8 mouse cellular contexts compared by ENCODE assay signal in genomic region chr6:29693953-29694352, GRCm38 (mm10). TPM values are rescaled to one million over a fixed set of nuclear protein-coding genes. Genes with fewer than 3 reads are reported as not detected.
DNase-seq lines count a peak whose midpoint lies in the region; ATAC-seq and TF ChIP-seq lines count a peak whose summit lies in the region.

Gene Tspan33 (plus strand): TSS chr6:29694222.

- H3K36me3 ChIP-seq in G1E (replicated peaks), result peaks cover 16% of the 10 kb centered on the region
- no peaks in the 10 kb centered on the region for H3K36me3 ChIP-seq in forebrain, embryonic 15.5 days
- H3K36me3 ChIP-seq in neural tube, embryonic 14.5 days (ENCODE audit: control insufficient read depth, insufficient read depth, low read length), result no peaks in the 10 kb centered on the region
- no peaks in the 10 kb centered on the region for H3K36me3 ChIP-seq in testis, adult 2 months (ENCODE audit: control insufficient read depth, insufficient read depth, low read length)

- peaks cover 58% of the 10 kb centered on the region for H3K4me1 ChIP-seq in G1E (ENCODE audit: insufficient read depth, low read depth, low read length)
- peaks cover 13% of the 10 kb centered on the region for H3K4me1 ChIP-seq in forebrain, embryonic 15.5 days
- H3K4me1 ChIP-seq in neural tube, embryonic 14.5 days (ENCODE audit: control insufficient read depth, insufficient read depth, low read length), result 0 out of 2 replicates have a peak, but pooled peaks cover 5% of the 10 kb centered on the region
- H3K4me1 ChIP-seq in testis, adult 2 months (ENCODE audit: control insufficient read depth, insufficient read depth, low read length), result peaks cover 12% of the 10 kb centered on the region

- H3K27me3 ChIP-seq in G1E (ENCODE audit: insufficient read depth, low read length), result peaks cover 23% of the 10 kb centered on the region
- peaks cover 10% of the 10 kb centered on the region; the same call in 1 of the 2 replicates for H3K27me3 ChIP-seq in forebrain, embryonic 15.5 days
- H3K27me3 ChIP-seq in neural tube, embryonic 14.5 days (ENCODE audit: control insufficient read depth, insufficient read depth, low read length), result peaks cover 4% of the 10 kb centered on the region; the same call in 1 of the 2 replicates
- no peaks in the 10 kb centered on the region for H3K27me3 ChIP-seq in testis, adult 2 months (ENCODE audit: control insufficient read depth, insufficient read depth, low read length)

- H3K9ac ChIP-seq in forebrain, embryonic 15.5 days (replicated peaks), result peak within 1 kb of the TSS; percentile 71
- peak within 1 kb of the TSS; percentile 67 for H3K9ac ChIP-seq in neural tube, embryonic 14.5 days (replicated peaks; ENCODE audit: low read depth, low read length)

- no peak for TF ChIP-seq CTCF in G1E (IDR thresholded peaks at IDR 0.05; ENCODE audit: low read depth, low read length)
- TF ChIP-seq CTCF in testis, adult 2 months (IDR thresholded peaks at IDR 0.05; ENCODE audit: control insufficient read depth, insufficient read depth, insufficient replicate concordance, low read depth, low read length), result no peak

- peak; percentile 99 for DNase-seq in G1E (ENCODE audit: low spot score)
- peak; percentile 92 for DNase-seq in cerebellum, adult 11-12 months
- DNase-seq in heart, postnatal 25 days (ENCODE audit: low spot score), result peak; percentile 87
- DNase-seq in layer of hippocampus, adult 18-20 months (ENCODE audit: low spot score in 2 of 2), result peak; percentile 87 to 95
- DNase-seq in lung, adult 18-20 months, result peak; percentile 95

- intact Hi-C loops in heart, postnatal 25 days (cut with DNase I), result loop anchor here (5.0 kb wide), 1 partner anchor 73 kb away; the partner anchor contains the start of gene Ahcyl2

- H3K9me3 ChIP-seq in G1E (replicated peaks), result no peaks in the 10 kb centered on the region
- H3K9me3 ChIP-seq in forebrain, embryonic 15.5 days, result no peaks in the 10 kb centered on the region
- H3K9me3 ChIP-seq in neural tube, embryonic 14.5 days (ENCODE audit: control insufficient read depth, low read length), result no peaks in the 10 kb centered on the region

- H3K4me2 ChIP-seq in forebrain, embryonic 15.5 days (replicated peaks), result peak within 1 kb of the TSS; percentile 96
- H3K4me2 ChIP-seq in neural tube, embryonic 14.5 days (ENCODE audit: low read depth, low read length), result peak within 1 kb of the TSS; percentile 100

- no peak within 1 kb of the TSS for H3K27ac ChIP-seq in forebrain, embryonic 15.5 days (replicated peaks)
- H3K27ac ChIP-seq in neural tube, embryonic 14.5 days (ENCODE audit: low read depth, low read length), result no peak within 1 kb of the TSS
- H3K27ac ChIP-seq in testis, adult 2 months (ENCODE audit: control insufficient read depth, insufficient read depth, low read depth, low read length), result peak within 1 kb of the TSS; percentile 41; the same call in 1 of the 2 replicates

- 0% methylated on average over 40 of the region's 41 CpGs for WGBS in forebrain, embryonic 15.5 days
- WGBS in neural tube, embryonic 14.5 days, result under 1% methylated on average over 16 of the region's 41 CpGs

- peak within 1 kb of the TSS; percentile 96 for H3K4me3 ChIP-seq in G1E (ENCODE audit: low read depth, low read length)
- peak within 1 kb of the TSS; percentile 66 for H3K4me3 ChIP-seq in forebrain, embryonic 15.5 days
- H3K4me3 ChIP-seq in neural tube, embryonic 14.5 days (ENCODE audit: low read depth, low read length), result peak within 1 kb of the TSS; percentile 61
- H3K4me3 ChIP-seq in testis, adult 2 months (ENCODE audit: control insufficient read depth, low read depth, low read length), result peak within 1 kb of the TSS; percentile 90

- peak; percentile 48; the same call in 1 of the 2 replicates for TF ChIP-seq POLR2A in testis, adult 2 months (IDR thresholded peaks at IDR 0.05; ENCODE audit: control insufficient read depth, low read depth, low read length)

- ATAC-seq in G1E (ENCODE audit: extremely low read depth, insufficient number of reproducible peaks, low FRiP score, poor library complexity, severe bottlenecking), result peak; percentile 82
- ATAC-seq in forebrain, embryonic 15.5 days (replicated peaks), result peak; percentile 99
- peak; percentile 99 for ATAC-seq in neural tube, embryonic 14.5 days (ENCODE audit: low read depth)

RNA-seq across cellular contexts. Expression of gene Tspan33, which starts in this region (rescaled TPM):
- 56.6 and 80.8 TPM in 2 replicates for total RNA-seq in G1E (2014; fragmentation: Nextera tagmentation)
- total RNA-seq in G1E (2017), result 33.2 and 38.4 TPM in 2 replicates
- 33.9 and 35.9 TPM in 2 replicates for polyA plus RNA-seq in G1E (2012)
- 5.0 and 7.4 TPM in 2 replicates for polyA plus RNA-seq in forebrain, embryonic 15.5 days (2015; fragmentation: Nextera tagmentation; extraction: Ambion mirVana)
- 1 to 10 TPM; 1.4 to 1.5 TPM for total RNA-seq in heart, postnatal 25 days (2021)
- total RNA-seq in layer of hippocampus, adult 18-20 months (2021), result 10 to 100 TPM; 35.3 to 39.8 TPM
- polyA plus RNA-seq in neural tube, embryonic 14.5 days (2014; fragmentation: Nextera tagmentation; extraction: Ambion mirVana), result 5.6 and 7.2 TPM in 2 replicates
- 9.3 and 10.8 TPM in 2 replicates for polyA plus RNA-seq in testis, adult 2 months (2012; rRNA removed)

Comparison
In these comparisons a context has a peak if more than half of its experiments do, and no peak if none do; other contexts are left out.
1. RNA of gene Tspan33 (total RNA-seq): 33.2 to 80.8 TPM in G1E and 35.3 to 39.8 TPM in layer of hippocampus, adult 18-20 months; 1.4 to 1.5 TPM in heart, postnatal 25 days; every median in the first group is over 10 times any median in the second.
2. Peak in every context shown above with its lines, with median percentiles within 50 percentile points of each other: ATAC-seq, DNase-seq and H3K4me3 ChIP-seq.